Mouse (Mus musculus) cerebellum, adult 2 months (tissue): ENCODE measurements around the gene Tldc1.

Experiments
- CTCF ChIP-seq: fragments of 200-500 bp; IDR thresholded peaks from 2 replicates; pipeline ENCODE4 v1.5.1; 2011; ENCODE audit warnings: low read depth, mild to moderate bottlenecking, control low read depth, low read length, moderate library complexity, borderline replicate concordance; ENCODE audit not compliant: insufficient read depth
- POLR2A ChIP-seq: fragments of 200-500 bp; IDR thresholded peaks from 2 replicates; pipeline ENCODE4 v1.6.1; 2011; ENCODE audit warnings: low read length, control low read depth, borderline replicate concordance; ENCODE audit not compliant: insufficient read depth

DNA sequence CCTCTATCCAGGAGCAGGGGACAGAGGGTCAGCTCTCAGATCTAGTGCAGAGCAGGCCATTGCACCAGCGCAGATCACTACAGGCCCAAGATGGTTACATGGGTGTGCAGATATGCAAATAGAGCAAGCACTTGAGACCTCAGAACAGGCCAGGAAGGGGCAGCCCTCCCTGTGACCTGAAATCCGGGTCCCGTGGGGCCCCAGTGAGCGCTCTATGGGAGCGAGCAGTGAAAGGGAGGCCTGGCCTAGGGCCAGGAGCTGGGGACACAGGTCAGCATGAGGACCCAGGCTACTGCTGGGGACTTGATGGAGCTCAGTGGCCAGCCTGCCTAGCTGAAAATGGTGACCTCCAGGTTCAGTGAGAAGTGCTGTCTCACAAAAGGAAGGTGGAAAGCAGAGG, 21.7 kb downstream of the Tldc1 start:
- no peak for TF ChIP-seq CTCF
- no peak for TF ChIP-seq POLR2A
